Mouse (Mus musculus) lung, embryonic 14.5 days (tissue): ENCODE measurements around the gene Zmym1. TPM values are rescaled to one million over a fixed set of nuclear protein-coding genes. Genes with fewer than 3 reads are reported as not detected.

Experiments
- ATAC-seq: fragments of 200-750 bp; cut with Nextera tagmentation; 2 replicates; pipeline ENCODE4 v1.8.0; 2017; ENCODE audit warnings: mild to moderate bottlenecking, moderate TSS enrichment, moderate library complexity; ENCODE audit not compliant: insufficient read depth
- DNase-seq: peaks from one replicate; pipeline ENCODE4 v3.0.0-alpha.2; 2015
- H3K27ac ChIP-seq: fragments of 300-500 bp; sonication (generic); 2 replicates; pipeline ENCODE4 v1.5.1; 2014; ENCODE audit warnings: low read depth, mild to moderate bottlenecking, moderate library complexity
- H3K27me3 ChIP-seq: fragments of 300-500 bp; sonication (generic); 2 replicates; pipeline ENCODE4 v1.6.1; 2014; ENCODE audit warnings: low read length, control low read depth; ENCODE audit not compliant: insufficient read depth
- H3K36me3 ChIP-seq: fragments of 300-500 bp; sonication (generic); 2 replicates; pipeline ENCODE4 v1.6.1; 2014; ENCODE audit warnings: control low read depth; ENCODE audit not compliant: insufficient read depth
- H3K4me1 ChIP-seq: fragments of 300-500 bp; sonication (generic); 2 replicates; pipeline ENCODE4 v1.6.1; 2014; ENCODE audit warnings: antibody characterized with exemption, control low read depth; ENCODE audit not compliant: insufficient read depth
- H3K4me2 ChIP-seq: fragments of 300-500 bp; sonication (generic); 2 replicates; pipeline ENCODE4 v1.6.1; 2014; ENCODE audit warnings: mild to moderate bottlenecking
- H3K4me3 ChIP-seq: fragments of 300-500 bp; sonication (generic); 2 replicates; pipeline ENCODE4 v1.5.1; 2014; ENCODE audit warnings: low read depth, low read length
- H3K9ac ChIP-seq: fragments of 300-500 bp; sonication (generic); 2 replicates; pipeline ENCODE4 v1.6.1; 2014
- H3K9me3 ChIP-seq: fragments of 300-500 bp; sonication (generic); 2 replicates; pipeline ENCODE4 v1.6.1; 2016; ENCODE audit warnings: low read depth, low read length, control low read depth
- CTCF ChIP-seq: IDR thresholded peaks from 2 replicates; pipeline ENCODE4 v1.5.1; 2016; ENCODE audit warnings: antibody characterized with exemption, low read depth
- WGBS: fragments of 180-500 bp; shearing (Covaris S2); extraction: QIAGEN DNeasy Blood & Tissue Kit; methylation state at CpG from one replicate; pipeline ENCODE4 v1.1.7; 2014; 5-methylcytosine and 5-hydroxymethylcytosine counted together
- polyA plus RNA-seq: library from polyadenylated mRNA; unstranded; fragments of >200 nt; fragmentation: Nextera tagmentation; extraction: Ambion mirVana; gene quantifications from 2 replicates; pipeline ENCODE4 v1.2.1, GENCODE M21; 2014

The Zmym1 gene
- polyA plus RNA-seq, 1 experiment from 2014 or later, result 27.6 TPM

DNA sequence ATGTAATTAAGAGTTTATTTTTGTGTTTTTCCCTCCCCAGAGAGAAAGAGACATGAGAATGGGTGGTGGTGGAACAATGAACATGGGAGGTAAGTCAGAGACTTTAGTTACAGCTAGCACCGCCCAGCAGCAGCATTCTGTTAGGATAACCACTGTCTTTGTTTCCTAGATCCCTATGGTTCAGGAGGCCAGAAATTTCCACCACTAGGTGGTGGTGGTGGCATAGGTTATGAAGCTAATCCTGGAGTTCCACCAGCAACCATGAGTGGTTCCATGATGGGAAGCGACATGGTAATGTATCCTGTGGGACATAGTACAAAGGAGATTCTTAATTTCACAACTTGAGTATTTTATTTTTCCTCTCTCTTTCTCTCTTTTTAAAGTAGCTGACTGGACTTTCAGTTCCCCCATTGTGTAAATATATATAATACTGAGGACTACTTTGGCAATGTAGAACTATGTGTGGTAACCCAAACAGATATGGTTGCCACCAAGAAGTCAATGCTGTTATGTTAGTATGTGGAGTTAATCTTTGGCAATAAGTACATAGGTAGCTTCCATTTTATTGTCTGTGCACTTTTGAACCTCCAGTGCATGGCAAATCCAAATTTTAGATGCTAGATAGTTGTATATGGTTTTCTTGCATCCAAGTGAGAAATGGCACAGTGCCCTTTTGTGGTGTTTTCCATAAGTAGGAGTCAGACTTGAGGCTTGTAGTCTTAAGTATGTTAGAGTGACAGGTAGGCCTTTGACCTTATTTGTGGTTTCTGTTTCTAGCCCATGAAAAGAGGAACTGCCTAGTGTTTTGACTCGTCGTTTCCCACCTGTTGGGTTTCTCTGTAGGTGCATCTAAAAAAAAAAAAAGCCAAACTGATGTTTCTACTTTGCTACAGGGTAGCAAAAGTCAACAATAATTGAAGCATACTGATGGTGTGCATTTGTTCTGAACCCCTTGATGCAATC lies 33.4 kb downstream of the Zmym1 start:
- no peak overlapping the region for H3K27ac ChIP-seq
- H3K4me3 ChIP-seq, result no peak overlapping the region
- no peaks in the 10 kb centered on the region for H3K9me3 ChIP-seq
- H3K9ac ChIP-seq, result no peak overlapping the region
- no peak overlapping the region for H3K4me2 ChIP-seq
- DNase-seq (peak; percentile 82), ATAC-seq (no peak)
- 73% methylated on average over 4 of the region's 4 CpGs for WGBS
- H3K27me3 ChIP-seq, result no peaks in the 10 kb centered on the region
- H3K4me1 ChIP-seq, result peaks cover 8% of the 10 kb centered on the region; the same call in 1 of the 2 replicates
- peaks cover 97% of the 10 kb centered on the region for H3K36me3 ChIP-seq
- peak; percentile 68 for TF ChIP-seq CTCF

DNA sequence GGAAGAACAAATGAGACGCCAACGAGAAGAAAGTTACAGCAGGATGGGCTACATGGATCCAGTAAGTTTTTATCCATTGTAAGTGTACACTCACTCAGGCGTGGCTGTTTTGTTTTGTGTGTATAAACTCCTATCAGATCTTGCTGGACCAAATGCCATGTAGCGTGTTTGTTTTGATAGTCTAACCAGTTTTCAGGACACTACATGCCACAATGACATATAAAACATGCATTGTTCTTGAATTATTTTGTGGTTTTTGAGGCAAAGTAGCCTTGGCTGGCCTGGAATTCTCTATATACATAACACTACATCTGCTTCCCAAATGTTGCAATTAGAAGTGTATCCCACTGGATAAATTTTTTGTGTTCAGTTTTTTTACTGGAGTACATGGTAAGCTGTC lies 34.1 kb downstream of the Zmym1 start:
- ATAC-seq, result no peak
- Histone ChIP-seq H3K9ac (no peak overlapping the region), H3K4me1 (peaks cover 8% of the 10 kb centered on the region; the same call in 1 of the 2 replicates), H3K4me2 (no peak overlapping the region), H3K27ac (no peak overlapping the region), H3K27me3 (no peaks in the 10 kb centered on the region), H3K4me3 (no peak overlapping the region), H3K9me3 (no peaks in the 10 kb centered on the region), H3K36me3 (peaks cover 96% of the 10 kb centered on the region)
- no peak for DNase-seq
- TF ChIP-seq CTCF, result no peak
- 84% methylated on average over 4 of the region's 4 CpGs for WGBS

DNA sequence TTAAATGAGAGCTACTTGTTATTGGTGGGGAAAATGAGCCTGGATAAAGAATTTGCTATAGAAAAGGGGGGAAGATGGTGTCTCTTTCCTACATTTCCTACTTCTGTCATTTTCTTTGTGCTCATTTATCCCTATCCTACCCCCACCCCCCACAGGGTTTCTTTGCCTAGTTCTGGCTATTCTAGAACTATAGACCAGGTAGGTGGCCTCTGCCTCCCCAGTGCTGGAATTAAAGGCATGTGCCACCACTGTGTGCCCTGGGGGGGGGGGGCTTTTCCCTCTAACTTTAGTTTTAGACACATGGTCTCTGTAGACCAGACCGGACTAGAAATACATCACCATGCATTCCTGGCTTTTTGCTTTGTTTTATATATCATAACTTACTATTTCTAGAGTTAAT lies 36.7 kb downstream of the Zmym1 start:
- Histone ChIP-seq H3K9ac (peak overlapping the region; percentile 100), H3K9me3 (no peaks in the 10 kb centered on the region), H3K27me3 (no peaks in the 10 kb centered on the region), H3K4me2 (peak overlapping the region; percentile 96), H3K27ac (no peak overlapping the region), H3K36me3 (peaks cover 70% of the 10 kb centered on the region), H3K4me1 (peaks cover 8% of the 10 kb centered on the region; the same call in 1 of the 2 replicates), H3K4me3 (peak overlapping the region; percentile 100)
- no peak for DNase-seq
- no peak for ATAC-seq
- 45% methylated on average over 1 of the region's 1 CpGs for WGBS
- no peak for TF ChIP-seq CTCF

DNA sequence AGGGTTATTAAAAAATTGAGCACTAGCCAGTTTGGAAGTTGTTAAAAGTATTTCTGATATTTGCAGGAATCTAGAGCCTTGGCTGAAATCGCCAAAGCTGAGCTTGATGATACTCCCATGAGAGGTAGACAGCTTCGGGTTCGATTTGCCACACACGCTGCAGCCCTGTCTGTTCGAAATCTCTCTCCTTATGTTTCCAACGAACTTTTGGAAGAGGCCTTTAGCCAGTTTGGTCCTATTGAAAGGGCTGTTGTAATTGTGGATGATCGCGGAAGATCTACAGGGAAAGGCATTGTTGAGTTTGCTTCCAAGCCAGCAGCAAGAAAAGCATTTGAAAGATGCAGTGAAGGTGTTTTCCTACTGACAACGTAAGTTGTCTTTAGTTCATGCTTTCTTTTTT lies 37.8 kb downstream of the Zmym1 start:
- Histone ChIP-seq H3K9me3 (no peaks in the 10 kb centered on the region), H3K9ac (peak overlapping the region; percentile 100), H3K27ac (no peak overlapping the region), H3K27me3 (no peaks in the 10 kb centered on the region), H3K4me3 (peak overlapping the region; percentile 100), H3K36me3 (peaks cover 63% of the 10 kb centered on the region), H3K4me1 (peaks cover 8% of the 10 kb centered on the region; the same call in 1 of the 2 replicates), H3K4me2 (peak overlapping the region; percentile 96)
- no peak for DNase-seq
- TF ChIP-seq CTCF, result no peak
- ATAC-seq, result no peak
- WGBS, result under 1% methylated on average over 9 of the region's 9 CpGs

DNA sequence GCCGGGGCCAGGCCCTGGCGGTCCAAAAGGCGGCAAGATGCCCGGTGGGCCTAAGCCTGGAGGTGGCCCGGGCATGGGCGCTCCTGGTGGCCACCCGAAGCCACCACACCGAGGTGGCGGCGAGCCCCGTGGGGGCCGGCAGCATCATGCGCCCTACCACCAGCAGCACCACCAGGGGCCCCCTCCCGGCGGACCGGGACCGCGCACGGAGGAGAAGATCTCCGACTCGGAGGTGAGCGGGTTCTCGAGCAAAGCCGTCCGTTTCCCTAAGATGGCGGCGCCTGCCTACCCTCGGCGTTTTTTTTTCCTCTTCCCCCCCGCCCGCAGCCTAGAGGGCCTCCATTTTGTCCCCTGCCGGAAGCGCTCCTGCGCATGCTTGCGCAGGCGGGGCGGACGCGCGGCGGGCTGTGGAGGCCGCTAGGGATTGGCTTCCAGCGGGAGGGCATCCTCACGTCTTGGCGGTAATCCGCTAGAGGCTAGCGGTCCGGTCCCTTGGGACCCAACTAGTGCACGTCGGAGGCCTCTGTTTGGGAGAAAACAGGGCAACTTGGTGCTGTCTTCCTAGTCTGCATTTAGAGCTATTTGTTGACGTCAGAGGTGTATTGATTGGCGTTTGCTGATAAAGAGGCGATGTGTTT lies 38.8 kb downstream of the Zmym1 start:
- peak; percentile 33 for TF ChIP-seq CTCF
- Histone ChIP-seq H3K4me1 (peaks cover 8% of the 10 kb centered on the region; the same call in 1 of the 2 replicates), H3K9ac (peak overlapping the region; percentile 100), H3K36me3 (peaks cover 52% of the 10 kb centered on the region), H3K4me3 (peak overlapping the region; percentile 100), H3K27ac (peak overlapping the region; percentile 99), H3K27me3 (no peaks in the 10 kb centered on the region), H3K9me3 (no peaks in the 10 kb centered on the region), H3K4me2 (peak overlapping the region; percentile 96)
- under 1% methylated on average over 53 of the region's 53 CpGs for WGBS
- peak; percentile 94 for DNase-seq
- peak; percentile 76 for ATAC-seq

DNA sequence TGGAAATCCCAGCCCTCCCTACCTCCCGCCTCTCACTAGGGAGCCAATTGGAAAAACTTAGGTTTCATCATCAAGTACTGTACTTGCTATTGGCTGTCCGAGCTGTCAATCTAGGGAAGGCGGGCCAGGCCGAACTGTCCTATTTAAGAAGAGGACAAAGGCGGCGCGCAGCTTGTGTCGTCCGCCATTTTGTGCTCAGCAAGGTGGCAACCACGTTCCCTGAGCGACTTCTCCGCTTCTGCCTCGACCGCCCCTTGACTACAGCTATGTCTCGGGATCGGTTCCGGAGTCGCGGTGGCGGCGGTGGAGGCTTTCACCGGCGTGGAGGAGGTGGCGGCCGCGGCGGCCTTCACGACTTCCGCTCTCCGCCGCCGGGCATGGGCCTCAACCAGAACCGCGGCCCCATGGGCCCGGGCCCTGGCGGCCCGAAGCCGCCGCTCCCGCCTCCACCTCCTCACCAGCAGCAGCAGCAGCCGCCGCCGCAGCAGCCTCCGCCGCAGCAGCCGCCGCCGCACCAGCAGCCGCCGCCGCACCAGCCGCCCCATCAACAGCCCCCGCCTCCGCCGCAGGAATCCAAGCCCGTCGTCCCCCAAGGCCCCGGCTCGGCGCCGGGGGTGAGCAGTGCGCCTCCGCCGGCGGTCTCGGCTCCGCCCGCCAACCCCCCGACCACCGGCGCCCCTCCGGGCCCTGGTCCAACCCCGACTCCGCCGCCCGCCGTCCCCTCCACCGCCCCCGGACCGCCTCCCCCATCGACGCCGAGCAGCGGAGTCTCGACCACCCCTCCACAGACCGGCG lies 39.6 kb downstream of the Zmym1 start, which contains the start of gene Sfpq:
Gene Sfpq, plus strand, starts transcription at position 174 of the 795 bp plus-strand sequence.
- Histone ChIP-seq H3K4me1 (peaks cover 8% of the 10 kb centered on the region; the same call in 1 of the 2 replicates), H3K27ac (peak within 1 kb of the TSS; percentile 99), H3K36me3 (peaks cover 45% of the 10 kb centered on the region), H3K27me3 (no peaks in the 10 kb centered on the region), H3K9me3 (no peaks in the 10 kb centered on the region), H3K9ac (peak within 1 kb of the TSS; percentile 100), H3K4me2 (peak within 1 kb of the TSS; percentile 96), H3K4me3 (peak within 1 kb of the TSS; percentile 100)
- WGBS, result under 1% methylated on average over 83 of the region's 87 CpGs
- DNase-seq (peak; percentile 100), ATAC-seq (peak; percentile 97)
- TF ChIP-seq CTCF, result no peak
